Mouse (Mus musculus) myocyte (in vitro differentiated cells): ENCODE measurements around the gene Armc9.

Experiments used
- MYOD1 ChIP-seq, 3 experiments: IDR thresholded peaks; one replicate each; pipeline ENCODE4 v1.6.1; 2011; ENCODE audit warnings: control low read depth in 2 of 3, low read depth in 2 of 3, mild to moderate bottlenecking in 2 of 3, moderate library complexity in 1 of 3; ENCODE audit not compliant: insufficient read length in 2 of 3, control insufficient read depth in 1 of 3
- POLR2A ChIP-seq: IDR thresholded peaks from one replicate; pipeline ENCODE4 v1.6.1; 2011; ENCODE audit warnings: low read depth, mild to moderate bottlenecking, control low read depth, moderate library complexity; ENCODE audit not compliant: insufficient read length
- SRF ChIP-seq: IDR thresholded peaks from one replicate; pipeline ENCODE4 v1.6.1; 2011; ENCODE audit warnings: low read depth; ENCODE audit not compliant: control insufficient read depth, insufficient read length
- USF1 ChIP-seq: IDR thresholded peaks from one replicate; pipeline ENCODE4 v1.6.1; 2011; ENCODE audit warnings: low read depth, mild to moderate bottlenecking, control low read depth, moderate library complexity

- TF ChIP-seq POLR2A (no peak), MYOD1 (IDR thresholded peaks at IDR 0.05; ENCODE audit: control insufficient read depth in 1 of 3, insufficient read length in 2 of 3, low read depth in 2 of 3) (no peak), USF1 (no peak), SRF (no peak)
Observed at GRCm38 (mm10) chr1:86312269-86312668, 157.7 kb downstream of the Armc9 start.
